Mouse (Mus musculus) right cerebral cortex, postnatal 36 days (tissue): Measurements from ENCODE around the gene Asic4.

ENCODE experiments used
- DNase-seq, 2 experiments: peaks; one replicate each; pipeline ENCODE4 v3.0.0; 2022; ENCODE audit warnings: low spot score in 2 of 2, mixed read lengths in 1 of 2

Gene Asic4

DNA sequence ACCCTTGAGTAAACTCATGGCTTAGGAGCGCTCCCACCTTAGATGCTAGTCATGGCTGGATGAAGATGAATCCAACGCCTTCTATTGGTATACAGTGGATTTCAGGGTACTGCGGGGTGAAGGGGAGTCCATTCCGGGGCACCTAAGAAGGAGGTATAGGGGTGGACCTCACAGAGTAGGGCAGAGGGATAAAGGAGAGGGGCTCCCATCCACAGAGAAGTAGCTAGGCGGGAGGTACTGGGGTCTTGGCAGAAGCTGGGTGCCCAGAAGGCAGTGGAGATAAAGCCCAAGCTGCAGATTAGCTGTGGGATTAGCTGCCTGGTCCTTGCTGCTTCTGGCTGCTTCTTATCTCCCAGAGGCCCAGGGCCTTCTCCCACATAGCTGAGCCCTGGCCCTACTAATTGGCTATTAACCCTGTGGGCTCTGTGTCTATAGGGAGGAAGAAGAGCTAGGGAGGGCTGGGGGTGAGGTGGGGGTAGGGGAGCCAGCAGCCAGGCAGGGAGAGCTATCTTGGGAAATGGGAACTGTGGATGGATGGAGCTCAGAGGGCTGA is 13.5 kb downstream of the Asic4 start:
- no peak for DNase-seq

DNA sequence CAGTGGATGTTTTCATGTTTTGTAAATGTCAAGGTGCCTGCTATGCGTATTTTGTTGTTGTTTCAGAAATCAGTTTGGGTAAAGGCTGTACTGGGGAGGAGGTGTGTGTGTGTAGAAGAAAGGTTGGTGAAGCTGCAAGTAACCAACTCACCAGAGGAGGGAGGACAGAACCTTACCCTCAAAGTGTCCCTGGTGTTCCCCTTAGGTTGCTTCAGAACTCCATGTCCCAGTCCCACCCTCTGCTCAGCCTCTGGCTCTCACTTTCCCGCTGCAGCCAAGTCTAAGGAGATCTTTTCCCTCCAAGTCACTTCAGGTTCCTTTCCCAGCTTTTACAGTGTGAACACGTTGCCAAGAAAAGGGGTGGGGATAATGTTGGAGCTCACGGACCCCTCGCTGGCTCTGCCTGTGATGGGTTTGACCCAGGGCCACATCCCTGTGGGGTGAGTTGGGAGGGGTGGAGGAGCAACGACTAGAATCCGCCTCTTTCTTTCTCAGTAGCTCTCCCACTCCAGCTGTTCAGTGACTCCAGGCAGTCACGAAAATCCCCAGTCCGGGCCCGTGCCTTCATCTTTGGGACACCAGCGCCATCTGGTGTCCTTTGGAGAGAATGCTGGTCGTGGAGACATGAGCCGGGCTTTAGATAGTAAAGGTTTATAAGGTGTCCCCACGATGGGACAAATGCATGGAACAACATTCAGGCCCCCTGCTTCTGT is 17.1 kb downstream of the Asic4 start:
- DNase-seq = peak; percentile 68 to 76

DNA sequence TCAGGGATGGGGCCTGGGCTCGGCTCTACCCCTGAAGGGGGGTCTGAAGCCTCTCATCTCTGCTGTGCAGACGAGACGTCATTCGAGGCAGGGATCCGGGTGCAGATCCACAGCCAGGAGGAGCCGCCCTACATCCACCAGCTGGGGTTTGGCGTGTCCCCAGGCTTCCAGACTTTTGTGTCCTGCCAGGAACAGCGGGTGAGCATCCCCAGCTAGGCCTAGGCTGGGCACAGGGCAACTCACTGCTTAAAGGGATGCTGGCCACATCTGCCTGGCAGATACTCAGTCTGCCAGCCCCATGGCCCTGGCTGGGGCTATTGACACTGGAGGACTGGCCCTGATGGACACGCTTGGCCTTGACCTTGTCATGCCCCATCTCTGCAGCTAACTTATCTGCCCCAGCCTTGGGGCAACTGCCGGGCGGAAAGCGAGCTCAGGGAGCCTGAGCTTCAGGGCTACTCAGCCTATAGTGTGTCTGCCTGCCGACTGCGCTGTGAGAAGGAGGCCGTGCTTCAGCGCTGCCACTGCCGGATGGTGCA is 19.1 kb downstream of the Asic4 start:
- no peak for DNase-seq

DNA sequence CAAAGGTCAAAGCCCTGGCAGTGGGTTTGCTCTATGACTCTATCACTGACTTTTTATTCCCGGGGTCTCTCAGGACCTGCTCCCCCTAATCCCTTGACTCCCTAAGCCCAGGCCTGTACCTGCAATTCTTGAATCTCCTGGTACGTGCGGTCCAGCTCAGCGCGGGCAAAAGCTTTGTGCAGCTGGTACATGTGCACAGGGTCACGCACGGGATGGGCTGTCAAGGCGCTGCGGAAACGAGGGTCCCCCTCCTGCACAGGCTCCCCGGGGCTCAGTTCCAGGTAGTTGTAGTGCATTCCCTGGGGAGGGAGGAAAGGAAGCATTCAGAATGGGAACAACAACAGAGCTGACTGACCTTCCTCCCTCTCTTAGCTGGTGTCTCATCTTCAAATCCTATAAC is 26.2 kb downstream of the Asic4 start:
- no peak for DNase-seq

DNA sequence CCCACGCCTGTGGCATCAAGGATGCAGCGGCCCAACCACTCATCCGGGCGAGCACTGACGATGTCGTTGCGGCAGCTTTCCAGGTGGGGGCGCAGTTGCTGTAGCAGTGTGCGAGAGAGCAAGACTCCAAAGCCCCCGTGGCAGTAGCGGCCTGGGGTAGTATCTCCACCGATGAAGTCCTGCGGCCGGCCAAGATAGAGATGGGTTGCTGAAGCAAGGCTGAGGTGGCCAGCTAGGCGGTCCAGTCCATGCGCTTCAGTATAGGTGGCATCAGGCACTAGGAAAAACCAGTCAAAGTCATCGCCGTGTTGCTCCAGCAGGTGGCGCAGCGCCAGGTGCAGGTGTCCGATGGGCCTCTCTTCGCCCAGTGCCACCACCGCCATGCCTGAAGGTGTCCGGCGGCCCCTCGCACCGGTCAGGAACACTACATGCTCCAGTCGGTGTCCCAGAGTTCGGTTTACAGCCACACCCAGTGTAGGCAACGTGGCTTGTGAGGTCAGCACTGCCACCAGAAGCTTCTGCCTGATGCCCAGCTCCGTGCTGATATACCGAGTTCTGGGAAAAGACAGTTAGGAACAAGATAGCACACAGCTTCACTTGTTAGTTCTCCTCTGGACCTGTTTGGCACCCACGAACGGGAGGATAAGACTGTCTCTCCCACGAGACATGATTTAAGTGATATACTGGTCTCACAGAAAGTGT is 27.2 kb downstream of the Asic4 start:
- DNase-seq = peak; percentile 73 to 78

DNA sequence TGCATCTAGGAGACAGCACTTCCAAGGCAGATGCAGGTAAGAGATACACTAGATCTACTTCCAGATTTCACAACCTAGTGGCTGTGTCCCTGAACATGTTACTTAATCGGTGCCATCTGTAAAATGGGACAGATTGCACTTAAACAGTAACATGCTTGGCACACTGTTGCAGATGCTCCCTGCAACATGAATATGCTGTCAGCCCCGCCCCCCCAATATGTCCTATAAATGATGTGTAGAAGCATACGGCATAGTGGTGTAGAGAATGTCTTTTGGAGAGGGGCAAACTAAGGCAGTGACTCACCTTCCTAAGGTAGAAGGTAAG is 27.7 kb downstream of the Asic4 start:
- DNase-seq = no peak

DNA sequence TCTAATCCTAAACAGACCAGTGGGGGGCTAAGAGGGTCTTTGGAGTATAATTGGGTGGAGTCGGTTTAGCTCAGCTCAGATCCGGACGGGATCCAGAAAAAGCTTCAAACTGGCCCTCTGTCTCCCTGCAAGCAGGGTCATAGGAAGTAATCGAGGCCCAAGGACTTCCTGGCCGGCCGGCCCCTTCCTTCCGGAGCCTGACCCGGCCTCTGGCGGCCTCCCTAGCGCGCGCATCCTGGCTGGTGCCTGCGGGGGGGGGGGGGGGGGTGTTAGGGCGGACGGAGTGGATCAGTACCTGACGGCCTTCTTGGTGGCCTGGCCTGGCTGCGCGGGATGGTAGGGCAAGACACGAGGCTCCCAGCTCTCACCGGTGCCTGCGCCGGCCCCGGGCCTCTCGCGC is 28.3 kb downstream of the Asic4 start:
- no peak for DNase-seq

DNA sequence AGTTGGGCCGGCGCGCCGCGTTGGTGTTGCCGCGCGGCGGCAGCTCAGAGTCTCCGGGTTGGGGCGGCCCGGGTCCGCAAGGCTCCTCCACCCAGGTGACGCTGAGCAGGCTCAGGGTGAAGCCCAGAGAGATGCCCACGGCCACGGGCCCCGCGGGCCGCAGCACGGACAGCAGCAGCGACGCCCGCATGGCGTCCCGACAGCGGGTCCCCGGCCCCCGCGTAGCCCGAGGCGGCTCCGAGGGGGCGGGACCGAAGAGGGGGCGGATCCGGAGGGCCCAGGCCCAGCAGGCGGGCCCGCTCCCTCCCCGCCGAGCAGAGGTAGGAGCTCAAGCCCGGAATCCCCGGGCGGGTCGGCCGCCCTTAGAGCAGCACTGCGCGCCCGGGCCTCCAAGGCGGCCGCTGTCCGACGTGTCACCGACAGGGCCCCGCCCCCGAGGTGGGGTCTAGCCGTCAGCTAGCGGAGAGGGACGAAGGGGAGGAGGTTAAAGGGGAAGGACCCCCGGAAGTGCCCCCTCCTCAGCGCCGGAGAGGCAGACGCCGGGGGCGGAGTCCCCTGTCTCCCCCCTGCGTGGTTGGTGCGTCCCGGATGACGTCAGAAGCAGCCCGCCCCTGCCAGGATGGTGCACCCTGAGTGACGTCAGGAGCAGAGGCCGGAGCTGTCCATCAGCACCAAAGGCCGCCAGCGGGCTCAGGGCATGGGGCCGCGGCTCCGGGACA is 28.8 kb downstream of the Asic4 start, which contains the start of the genes Chpf and Tmem198:
TSS of gene Chpf (minus strand) at position 392 of the 719 bp plus-strand sequence.
TSS of gene Tmem198 (plus strand) at position 617 of the 719 bp plus-strand sequence.
- peak; percentile 97 for DNase-seq

DNA sequence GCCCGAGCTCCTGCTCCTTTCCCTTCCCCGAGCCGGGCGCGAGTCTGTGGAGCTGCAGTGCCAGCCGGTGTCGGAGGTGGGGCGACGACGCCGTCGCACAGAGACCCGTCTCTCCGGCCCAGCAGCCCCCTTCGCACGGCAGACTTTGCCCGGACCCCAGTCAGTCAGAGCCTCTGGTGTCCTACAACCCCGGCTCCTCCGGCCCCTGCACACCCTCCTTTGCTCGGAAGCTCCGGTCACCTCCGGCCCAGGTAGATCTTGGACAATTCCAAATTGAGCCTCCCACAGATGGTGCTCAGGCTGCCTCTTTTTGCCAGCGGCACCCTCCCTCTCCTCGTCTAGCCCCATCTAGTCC is 29.4 kb downstream of the Asic4 start:
- DNase-seq = no peak

DNA sequence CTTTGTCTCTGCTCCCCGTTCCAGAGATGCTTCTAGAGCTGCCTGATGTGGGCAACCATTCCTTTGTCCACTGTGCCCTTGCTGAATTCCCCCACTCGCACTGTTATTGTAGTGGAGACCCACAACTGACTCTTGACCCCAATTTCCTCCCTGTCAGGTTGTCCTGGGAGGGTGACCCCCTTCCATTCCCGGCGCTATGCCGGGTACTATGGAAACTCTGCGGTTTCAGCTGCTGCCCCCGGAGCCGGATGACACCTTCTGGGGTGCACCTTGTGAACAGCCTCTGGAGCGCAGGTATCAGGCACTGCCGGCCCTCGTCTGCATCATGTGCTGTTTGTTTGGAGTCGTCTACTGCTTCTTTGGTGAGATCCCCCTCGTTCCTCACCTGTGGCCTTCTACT is 29.8 kb downstream of the Asic4 start:
- DNase-seq = no peak

DNA sequence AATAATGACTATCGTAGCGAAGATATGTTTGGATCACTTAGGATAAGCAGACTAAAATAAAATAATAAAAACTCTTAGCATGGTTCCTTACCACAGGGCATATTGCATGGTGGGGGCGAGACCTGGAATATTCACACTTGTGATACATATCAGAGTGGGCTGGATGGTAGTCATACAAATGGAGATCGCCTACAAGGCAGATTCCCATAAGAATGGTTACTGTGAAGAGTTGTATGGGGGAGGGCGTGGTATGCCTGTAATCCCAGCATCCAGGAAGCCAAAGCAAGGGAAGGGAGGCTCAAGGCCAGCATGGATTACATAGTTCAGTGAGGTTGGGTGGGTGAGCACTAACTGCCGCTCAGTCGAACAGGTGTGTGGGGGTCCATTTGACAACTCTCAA is 30.5 kb downstream of the Asic4 start:
- peak in 1 of 2 experiments; percentile 44 for DNase-seq

DNA sequence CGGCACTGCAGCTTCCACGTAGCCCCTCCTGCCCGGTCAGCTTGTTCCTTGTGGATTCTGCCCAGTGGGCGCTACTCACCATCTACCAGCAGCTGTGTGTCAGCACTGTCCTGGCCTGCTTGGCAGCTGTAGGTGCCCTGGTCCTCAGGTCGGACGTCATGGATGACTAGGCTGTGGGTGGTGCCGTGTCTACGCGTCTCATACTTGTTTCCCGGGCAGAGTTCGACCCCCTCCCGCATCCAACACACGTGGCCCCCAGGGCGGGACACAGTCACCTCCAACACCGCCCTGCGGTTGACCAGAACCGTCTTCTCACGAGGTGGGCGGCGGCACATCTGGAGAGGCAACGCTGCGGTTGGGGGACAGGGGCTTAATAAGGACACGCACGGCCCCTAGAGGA is 36.3 kb downstream of the Asic4 start:
- no peak for DNase-seq

DNA sequence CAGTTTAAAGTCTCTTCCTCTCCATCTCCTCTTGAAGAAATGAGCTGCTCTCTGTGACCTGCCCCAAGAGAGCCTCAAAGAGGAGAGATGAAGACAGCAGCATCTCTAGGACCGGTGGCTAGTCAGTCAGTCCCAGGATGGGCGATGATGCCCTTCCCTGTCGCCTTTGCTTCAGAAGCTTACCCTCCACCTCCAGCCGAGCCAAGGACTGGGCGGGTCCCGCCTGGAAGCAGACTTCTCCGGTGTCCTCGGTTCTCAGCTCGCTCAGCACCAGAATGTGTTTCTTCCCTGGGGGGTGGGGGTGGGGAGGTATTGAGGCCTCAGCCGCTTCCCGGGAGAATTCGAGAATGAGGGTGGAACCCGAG is 36.8 kb downstream of the Asic4 start:
- no peak for DNase-seq

DNA sequence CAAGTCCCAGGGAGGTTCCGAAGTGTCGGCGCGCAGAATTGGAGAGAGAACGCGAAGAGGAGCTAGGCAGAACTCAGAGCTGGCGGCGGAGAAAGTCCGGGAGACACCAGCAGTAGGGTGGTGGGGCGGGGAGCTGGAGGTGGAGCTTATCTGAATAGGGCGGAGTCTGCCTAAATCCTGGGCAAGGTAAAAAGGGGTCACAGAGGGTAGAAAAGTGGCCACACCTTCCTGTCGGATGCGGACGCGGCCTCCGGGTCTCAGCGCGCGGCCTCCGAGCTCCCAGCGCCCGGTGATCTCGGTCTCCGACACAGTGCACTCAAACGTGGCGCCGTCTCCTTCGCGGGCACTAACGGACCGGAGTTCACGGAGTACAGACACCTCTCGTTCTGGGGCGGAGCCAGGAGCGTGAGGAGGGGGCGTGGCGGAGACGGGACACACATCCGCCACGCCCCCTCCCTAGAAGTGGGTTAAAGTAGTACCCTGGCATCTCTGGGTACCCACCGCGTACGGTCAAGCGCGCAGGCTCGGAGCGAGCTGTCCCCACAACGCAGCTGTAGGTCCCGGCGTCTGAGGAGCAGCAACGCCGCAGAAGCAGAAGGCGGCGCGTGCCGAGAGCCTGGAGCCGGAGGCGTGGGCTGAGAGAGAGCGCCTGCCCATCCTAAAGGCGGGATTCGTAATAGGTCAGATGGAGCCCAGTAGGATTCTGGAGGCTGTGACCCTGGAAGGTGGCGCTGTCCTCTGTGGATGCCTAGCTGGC is 37.3 kb downstream of the Asic4 start:
- DNase-seq = peak; percentile 56 to 58

DNA sequence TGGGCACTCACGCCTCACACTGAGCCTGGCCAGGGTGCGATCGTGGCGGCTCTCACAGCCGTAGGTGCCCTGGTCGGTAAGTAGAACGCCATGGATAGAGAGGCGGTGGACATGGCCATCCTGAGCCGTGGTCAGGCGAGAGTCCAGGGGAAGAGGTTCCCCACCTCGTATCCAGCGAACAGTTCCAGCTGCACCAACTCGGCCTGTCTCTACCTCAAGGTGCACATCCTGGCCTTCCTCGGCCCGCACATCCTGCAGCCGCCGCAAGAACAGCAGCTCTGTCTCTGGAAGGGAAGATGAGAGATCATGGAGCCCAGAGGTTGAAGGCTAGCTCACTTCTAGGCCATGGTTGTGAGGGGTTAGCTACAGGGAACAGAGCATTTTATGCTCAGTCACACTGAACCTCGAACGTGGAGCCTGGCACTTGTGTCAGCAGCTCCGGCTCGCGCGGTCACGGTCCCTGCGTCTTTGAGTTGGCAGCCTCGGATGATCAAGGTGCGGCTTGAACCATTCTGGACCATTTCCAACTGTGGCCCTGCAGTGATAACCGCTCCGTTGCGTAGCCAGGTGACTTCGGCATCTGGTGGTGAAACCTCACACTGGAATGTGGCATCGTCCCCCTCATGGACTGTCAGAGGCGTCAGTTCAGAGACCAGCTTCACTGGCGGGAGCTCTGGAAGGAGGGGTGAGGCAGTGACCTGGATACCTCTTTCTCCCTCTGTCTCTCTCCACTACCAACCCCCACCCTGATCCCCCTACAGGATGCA is 40.7 kb downstream of the Asic4 start:
- no peak for DNase-seq

DNA sequence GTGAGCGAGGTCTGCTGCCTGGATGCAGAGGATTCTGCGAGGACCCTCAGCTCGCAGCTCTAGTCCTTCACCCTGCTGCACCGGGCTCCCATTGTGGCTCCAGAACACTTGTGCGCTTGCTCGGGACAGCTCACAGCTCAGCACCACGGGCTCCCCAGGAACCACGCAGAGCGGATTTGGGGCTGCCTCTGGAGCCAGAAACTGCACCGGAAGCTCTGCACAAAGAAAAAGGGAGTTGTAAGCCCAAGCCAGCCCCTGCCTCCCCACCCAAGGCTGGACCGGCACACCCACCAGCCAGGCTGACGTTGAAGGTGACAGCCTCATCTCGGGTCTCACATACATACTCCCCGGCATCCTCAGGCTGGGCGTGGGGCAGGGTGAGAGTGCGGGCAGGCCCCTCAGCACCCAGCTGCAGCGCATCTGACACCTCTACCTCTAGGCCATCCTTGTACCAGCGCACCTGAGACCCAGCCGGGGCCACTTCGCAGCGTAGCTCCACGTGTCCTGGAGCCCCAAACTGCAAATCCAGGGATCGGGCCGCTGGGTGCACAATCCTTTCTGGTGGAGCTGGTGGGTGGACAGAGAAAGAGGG is 42.4 kb downstream of the Asic4 start:
- no peak for DNase-seq

DNA sequence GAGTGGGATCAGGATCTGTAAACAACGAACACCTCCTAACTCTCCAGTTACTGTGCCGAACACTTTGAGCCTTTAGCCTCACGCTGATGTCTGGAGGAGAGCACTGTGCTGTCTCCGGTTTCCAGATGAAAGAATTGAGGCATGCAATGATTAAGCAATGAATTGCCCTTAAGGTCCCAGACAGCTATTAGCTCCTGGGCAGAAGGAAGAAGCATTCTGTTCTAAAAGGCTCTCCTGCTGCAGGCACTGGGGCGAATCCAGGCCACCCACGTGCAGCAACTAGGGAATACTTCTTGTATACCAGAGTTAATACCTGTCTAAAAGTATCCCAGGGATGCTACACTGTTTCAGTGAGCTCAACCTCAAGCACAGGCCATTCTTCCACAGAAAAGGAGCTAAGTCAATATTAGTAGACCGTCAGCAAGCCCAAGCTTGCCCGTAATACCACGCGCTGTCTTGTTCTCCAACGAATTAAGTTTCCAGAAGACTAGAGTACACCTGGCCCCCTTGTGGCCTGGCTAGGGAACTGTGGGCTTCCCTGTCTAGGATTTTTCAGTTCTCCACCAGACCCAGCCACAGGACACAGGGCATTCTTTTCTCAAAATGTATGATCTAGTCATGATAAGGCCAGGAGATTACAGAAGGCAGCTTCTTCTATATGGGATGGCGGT is 44.8 kb downstream of the Asic4 start:
- no peak for DNase-seq

DNA sequence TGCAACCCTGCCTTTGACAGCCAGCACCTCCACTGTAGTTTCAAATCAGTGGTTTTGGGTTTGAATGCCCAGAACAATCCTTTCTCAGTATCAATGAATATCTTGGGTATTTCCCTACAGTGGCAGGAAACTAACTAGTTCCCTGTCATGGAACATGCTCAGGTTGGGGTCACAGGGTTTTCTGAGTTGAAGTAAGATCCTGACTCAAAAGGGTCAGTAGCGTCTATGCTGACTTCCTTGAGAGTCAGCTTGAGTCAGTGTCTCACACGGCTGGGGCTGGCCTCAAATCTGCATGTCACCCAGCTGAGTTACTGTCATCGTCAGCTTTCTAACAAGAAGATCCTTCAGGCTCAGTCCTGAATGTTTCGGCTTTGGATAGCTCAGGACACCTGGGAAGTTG is 48.7 kb downstream of the Asic4 start:
- no peak for DNase-seq

DNA sequence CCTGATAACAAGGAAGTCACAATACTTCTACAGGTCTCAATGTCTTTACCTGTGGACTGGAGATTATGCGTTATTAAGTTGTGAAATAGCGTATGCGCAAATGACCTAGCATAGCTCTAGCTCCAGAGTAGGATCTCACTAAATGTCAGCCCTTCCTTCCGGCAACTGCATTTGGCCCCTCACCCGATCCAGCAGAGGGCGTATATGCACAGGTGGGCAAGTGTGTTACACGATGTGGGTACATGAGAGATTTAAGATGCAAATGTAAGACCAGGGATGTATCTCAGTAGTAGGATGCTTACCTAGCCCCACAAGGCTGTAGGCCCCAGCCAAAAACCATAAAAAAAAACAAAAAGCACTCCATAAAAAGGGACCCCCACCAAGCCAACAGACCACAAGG is 49.2 kb downstream of the Asic4 start:
- DNase-seq = no peak

DNA sequence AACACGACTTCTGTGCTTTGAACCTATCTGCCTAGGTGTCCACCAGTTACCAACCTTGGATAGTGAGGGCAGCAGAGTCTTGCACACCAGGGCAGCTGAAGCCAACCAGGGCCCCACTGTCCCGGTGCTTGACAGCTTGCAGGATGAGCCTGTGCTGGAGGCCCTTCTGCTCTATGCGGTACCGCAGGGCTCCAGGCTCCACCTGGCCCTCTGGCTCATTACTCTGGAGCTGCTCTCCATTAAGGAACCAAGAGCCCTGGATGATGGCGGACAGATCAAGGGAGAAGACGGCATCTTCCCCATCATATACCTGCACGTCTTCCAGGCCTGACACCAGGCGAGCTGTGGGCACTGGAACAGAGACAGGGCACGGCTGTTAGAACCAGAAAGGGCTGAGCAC is 51.7 kb downstream of the Asic4 start:
- no peak for DNase-seq
